Mouse (Mus musculus): Measurements from ENCODE around the gene Odf3l1. TPM values are rescaled to one million over a fixed set of nuclear protein-coding genes. Genes with fewer than 3 reads are reported as not detected.

Gene Odf3l1
- polyA plus RNA-seq, 1 experiment from 2014 or later, result 0.52 TPM

- Histone ChIP-seq H3K9me3 (no peaks in the 10 kb centered on the region), H3K4me2 (no peak overlapping the region), H3K27ac (no peak overlapping the region), H3K36me3 (peaks cover 39% of the 10 kb centered on the region), H3K27me3 (peaks cover 3% of the 10 kb centered on the region; the same call in 1 of the 2 replicates), H3K4me1 (peaks cover 20% of the 10 kb centered on the region), H3K9ac (no peak overlapping the region), H3K4me3 (no peak overlapping the region)
- 68% methylated on average over 8 of the region's 8 CpGs for WGBS
- ATAC-seq (ENCODE audit: insufficient number of reproducible peaks, insufficient read depth, low FRiP score, low TSS enrichment, low read depth), result no peak
These were observed 28.8 kb upstream of the Odf3l1 start for GRCm38 (mm10) chr9:56893313-56893712.

- peaks cover 42% of the 10 kb centered on the region for H3K36me3 ChIP-seq
These were observed 27.6 kb upstream of the Odf3l1 start for GRCm38 (mm10) chr9:56892111-56892510.

GRCm38 (mm10) chr9:56891517-56892011 lies 27.1 kb upstream of the Odf3l1 start:
- no peaks in the 10 kb centered on the region for H3K9me3 ChIP-seq
- H3K27me3 ChIP-seq, result peaks cover 3% of the 10 kb centered on the region; the same call in 1 of the 2 replicates
- peaks cover 20% of the 10 kb centered on the region for H3K4me1 ChIP-seq
- H3K9ac ChIP-seq, result peak overlapping the region; percentile 66
- peak overlapping the region; percentile 44 for H3K4me2 ChIP-seq
- WGBS, result 29% methylated on average over 12 of the region's 12 CpGs
- no peak for ATAC-seq (ENCODE audit: insufficient number of reproducible peaks, insufficient read depth, low FRiP score, low TSS enrichment, low read depth)
- peaks cover 47% of the 10 kb centered on the region for H3K36me3 ChIP-seq
- H3K27ac ChIP-seq, result no peak overlapping the region
- peak overlapping the region; percentile 16; the same call in 1 of the 2 replicates for H3K4me3 ChIP-seq

More at GRCm38 (mm10) chr9:56892111-56892510, 27.6 kb upstream of the Odf3l1 start:
- H3K9ac ChIP-seq, result peak overlapping the region; percentile 66
- 86% methylated on average over 10 of the region's 10 CpGs for WGBS
- H3K27ac ChIP-seq, result no peak overlapping the region
- peak overlapping the region; percentile 44 for H3K4me2 ChIP-seq
- peaks cover 3% of the 10 kb centered on the region; the same call in 1 of the 2 replicates for H3K27me3 ChIP-seq
- no peak overlapping the region for H3K4me3 ChIP-seq
- peaks cover 20% of the 10 kb centered on the region for H3K4me1 ChIP-seq
- H3K9me3 ChIP-seq, result no peaks in the 10 kb centered on the region
- no peak for ATAC-seq (ENCODE audit: insufficient number of reproducible peaks, insufficient read depth, low FRiP score, low TSS enrichment, low read depth)

- no peak for ATAC-seq (ENCODE audit: insufficient number of reproducible peaks, insufficient read depth, low FRiP score, low TSS enrichment, low read depth)
- WGBS, result 68% methylated on average over 11 of the region's 11 CpGs
These were observed 26.2 kb upstream of the Odf3l1 start for GRCm38 (mm10) chr9:56890522-56891250.

GRCm38 (mm10) chr9:56889817-56890216 lies 25.3 kb upstream of the Odf3l1 start:
- Histone ChIP-seq H3K4me1 (peaks cover 20% of the 10 kb centered on the region), H3K9me3 (no peaks in the 10 kb centered on the region), H3K4me3 (peak overlapping the region; percentile 17), H3K27me3 (peaks cover 3% of the 10 kb centered on the region; the same call in 1 of the 2 replicates), H3K36me3 (peaks cover 64% of the 10 kb centered on the region), H3K9ac (peak overlapping the region; percentile 37), H3K27ac (no peak overlapping the region), H3K4me2 (peak overlapping the region; percentile 49)
- 8% methylated on average over 14 of the region's 14 CpGs for WGBS
- peak; percentile 39; the same call in 1 of the 2 replicates for ATAC-seq (ENCODE audit: insufficient number of reproducible peaks, insufficient read depth, low FRiP score, low TSS enrichment, low read depth)

More at GRCm38 (mm10) chr9:56890522-56891250, 26.2 kb upstream of the Odf3l1 start:
- H3K4me3 ChIP-seq, result no peak overlapping the region
- peaks cover 56% of the 10 kb centered on the region for H3K36me3 ChIP-seq
- peak overlapping the region; percentile 37; the same call in 1 of the 2 replicates for H3K9ac ChIP-seq
- H3K4me1 ChIP-seq, result peaks cover 20% of the 10 kb centered on the region
- H3K9me3 ChIP-seq, result no peaks in the 10 kb centered on the region
- no peak overlapping the region for H3K27ac ChIP-seq
- peaks cover 3% of the 10 kb centered on the region; the same call in 1 of the 2 replicates for H3K27me3 ChIP-seq
- no peak overlapping the region for H3K4me2 ChIP-seq

- Histone ChIP-seq H3K4me1 (peaks cover 19% of the 10 kb centered on the region), H3K27ac (no peak overlapping the region), H3K9me3 (no peaks in the 10 kb centered on the region), H3K36me3 (peaks cover 66% of the 10 kb centered on the region), H3K27me3 (peaks cover 3% of the 10 kb centered on the region; the same call in 1 of the 2 replicates), H3K9ac (no peak overlapping the region), H3K4me3 (no peak overlapping the region), H3K4me2 (no peak overlapping the region)
- 90% methylated on average over 16 of the region's 16 CpGs for WGBS
- ATAC-seq (ENCODE audit: insufficient number of reproducible peaks, insufficient read depth, low FRiP score, low TSS enrichment, low read depth), result no peak
These were observed 23.1 kb upstream of the Odf3l1 start for GRCm38 (mm10) chr9:56887581-56887980.

GRCm38 (mm10) chr9:56886601-56887000 lies 22.1 kb upstream of the Odf3l1 start:
- no peak overlapping the region for H3K4me3 ChIP-seq
- H3K36me3 ChIP-seq, result peaks cover 58% of the 10 kb centered on the region
- H3K4me1 ChIP-seq, result peaks cover 24% of the 10 kb centered on the region
- no peak overlapping the region for H3K4me2 ChIP-seq
- H3K27me3 ChIP-seq, result no peaks in the 10 kb centered on the region; the same call in 1 of the 2 replicates
- H3K9ac ChIP-seq, result no peak overlapping the region
- WGBS, result 91% methylated on average over 15 of the region's 15 CpGs
- H3K9me3 ChIP-seq, result no peaks in the 10 kb centered on the region
- H3K27ac ChIP-seq, result no peak overlapping the region
- ATAC-seq (ENCODE audit: insufficient number of reproducible peaks, insufficient read depth, low FRiP score, low TSS enrichment, low read depth), result no peak

GRCm38 (mm10) chr9:56886113-56886512 lies 21.6 kb upstream of the Odf3l1 start:
- no peak overlapping the region for H3K4me2 ChIP-seq
- H3K27ac ChIP-seq, result no peak overlapping the region
- no peak overlapping the region for H3K9ac ChIP-seq
- no peak for ATAC-seq (ENCODE audit: insufficient number of reproducible peaks, insufficient read depth, low FRiP score, low TSS enrichment, low read depth)
- no peaks in the 10 kb centered on the region for H3K9me3 ChIP-seq
- H3K36me3 ChIP-seq, result peaks cover 58% of the 10 kb centered on the region
- H3K4me3 ChIP-seq, result no peak overlapping the region
- H3K4me1 ChIP-seq, result peaks cover 27% of the 10 kb centered on the region
- 55% methylated on average over 13 of the region's 13 CpGs for WGBS
- no peaks in the 10 kb centered on the region; the same call in 1 of the 2 replicates for H3K27me3 ChIP-seq

GRCm38 (mm10) chr9:56884328-56884727 lies 19.8 kb upstream of the Odf3l1 start:
- H3K4me3 ChIP-seq, result no peak overlapping the region
- peaks cover 35% of the 10 kb centered on the region for H3K4me1 ChIP-seq
- H3K27ac ChIP-seq, result no peak overlapping the region
- no peak overlapping the region for H3K9ac ChIP-seq
- no peaks in the 10 kb centered on the region for H3K27me3 ChIP-seq
- peaks cover 55% of the 10 kb centered on the region for H3K36me3 ChIP-seq
- H3K9me3 ChIP-seq, result no peaks in the 10 kb centered on the region
- WGBS, result 88% methylated on average over 4 of the region's 4 CpGs
- ATAC-seq (ENCODE audit: insufficient number of reproducible peaks, insufficient read depth, low FRiP score, low TSS enrichment, low read depth), result no peak
- H3K4me2 ChIP-seq, result no peak overlapping the region

GRCm38 (mm10) chr9:56883470-56883869 lies 19.0 kb upstream of the Odf3l1 start:
- 85% methylated on average over 7 of the region's 7 CpGs for WGBS
- H3K27me3 ChIP-seq, result no peaks in the 10 kb centered on the region
- no peak overlapping the region for H3K9ac ChIP-seq
- H3K4me1 ChIP-seq, result peaks cover 43% of the 10 kb centered on the region
- no peak overlapping the region for H3K4me2 ChIP-seq
- no peak overlapping the region for H3K27ac ChIP-seq
- ATAC-seq (ENCODE audit: insufficient number of reproducible peaks, insufficient read depth, low FRiP score, low TSS enrichment, low read depth), result no peak
- no peaks in the 10 kb centered on the region for H3K9me3 ChIP-seq
- H3K36me3 ChIP-seq, result peaks cover 49% of the 10 kb centered on the region
- no peak overlapping the region for H3K4me3 ChIP-seq

- H3K4me2 ChIP-seq, result no peak overlapping the region
- no peak overlapping the region for H3K4me3 ChIP-seq
- H3K36me3 ChIP-seq, result peaks cover 42% of the 10 kb centered on the region
- 62% methylated on average over 12 of the region's 12 CpGs for WGBS
- peaks cover 43% of the 10 kb centered on the region for H3K4me1 ChIP-seq
- peak overlapping the region; percentile 65; the same call in 1 of the 2 replicates for H3K27ac ChIP-seq
- no peak for ATAC-seq (ENCODE audit: insufficient number of reproducible peaks, insufficient read depth, low FRiP score, low TSS enrichment, low read depth)
- no peak overlapping the region for H3K9ac ChIP-seq
- H3K9me3 ChIP-seq, result no peaks in the 10 kb centered on the region
- no peaks in the 10 kb centered on the region for H3K27me3 ChIP-seq
These were observed 18.3 kb upstream of the Odf3l1 start for GRCm38 (mm10) chr9:56882818-56883217.

GRCm38 (mm10) chr9:56882283-56882682 lies 17.8 kb upstream of the Odf3l1 start:
- Histone ChIP-seq H3K4me2 (no peak overlapping the region), H3K27me3 (no peaks in the 10 kb centered on the region), H3K36me3 (peaks cover 37% of the 10 kb centered on the region), H3K27ac (peak overlapping the region; percentile 65), H3K9ac (no peak overlapping the region), H3K4me1 (peaks cover 47% of the 10 kb centered on the region), H3K4me3 (no peak overlapping the region), H3K9me3 (no peaks in the 10 kb centered on the region)
- no peak for ATAC-seq (ENCODE audit: insufficient number of reproducible peaks, insufficient read depth, low FRiP score, low TSS enrichment, low read depth)
- WGBS, result 56% methylated on average over 4 of the region's 4 CpGs
